Mouse (Mus musculus): ENCODE measurements around the gene Ccdc36.

Ccdc36 gene

GRCm38 (mm10) chr9:108378736-108379135 lies 49.5 kb downstream of the Ccdc36 start:
- no peak for DNase-seq (ENCODE audit: low read depth, low spot score)

- no peak for DNase-seq (ENCODE audit: low read depth, low spot score)
These were observed 50.0 kb downstream of the Ccdc36 start for GRCm38 (mm10) chr9:108378234-108378633.

Data from CD4-positive helper T cell, adult 2 months (primary cell).